Mouse (Mus musculus) stomach, embryonic 14.5 days (tissue): ENCODE results near the gene Upk3a. TPM values are rescaled to one million over a fixed set of nuclear protein-coding genes. Genes with fewer than 3 reads are reported as not detected.

Experiments used
- ATAC-seq: fragments of 200-750 bp; cut with Nextera tagmentation; 2 replicates; pipeline ENCODE4 v1.8.0; 2017; ENCODE audit warnings: low read depth, moderate TSS enrichment; ENCODE audit not compliant: insufficient number of reproducible peaks, insufficient read depth, low FRiP score
- H3K27ac ChIP-seq: fragments of 300-500 bp; sonication (generic); 2 replicates; pipeline ENCODE4 v1.5.1; 2014; ENCODE audit warnings: mild to moderate bottlenecking, low read length, moderate library complexity, mixed read lengths
- H3K27me3 ChIP-seq: fragments of 300-500 bp; sonication (generic); 2 replicates; pipeline ENCODE4 v1.6.1; 2014; ENCODE audit warnings: low read length, control low read depth, mixed read lengths; ENCODE audit not compliant: control insufficient read depth, insufficient read depth
- H3K36me3 ChIP-seq: fragments of 300-500 bp; sonication (generic); 2 replicates; pipeline ENCODE4 v1.6.1; 2014; ENCODE audit warnings: mild to moderate bottlenecking, control low read depth, low read length, moderate library complexity, mixed read lengths; ENCODE audit not compliant: control insufficient read depth, insufficient read depth
- H3K4me1 ChIP-seq: fragments of 300-500 bp; sonication (generic); 2 replicates; pipeline ENCODE4 v1.6.1; 2014; ENCODE audit warnings: low read length, control low read depth, mixed read lengths; ENCODE audit not compliant: control insufficient read depth, insufficient read depth
- H3K4me2 ChIP-seq: fragments of 300-500 bp; sonication (generic); replicated peaks from 2 replicates; pipeline ENCODE4 v1.6.1; 2014; ENCODE audit warnings: low read depth, low read length, control low read depth
- H3K4me3 ChIP-seq: fragments of 300-500 bp; sonication (generic); 2 replicates; pipeline ENCODE4 v1.5.1; 2014; ENCODE audit warnings: low read depth, low read length, control low read depth
- H3K9ac ChIP-seq: fragments of 300-500 bp; sonication (generic); replicated peaks from 2 replicates; pipeline ENCODE4 v1.6.1; 2014; ENCODE audit warnings: low read depth, mild to moderate bottlenecking, control low read depth, low read length, moderate library complexity, mixed read lengths
- H3K9me3 ChIP-seq: fragments of 300-500 bp; sonication (generic); 2 replicates; pipeline ENCODE4 v1.6.1; 2016; ENCODE audit warnings: low read depth, low read length, control low read depth; ENCODE audit not compliant: control insufficient read depth
- WGBS: fragments of 180-500 bp; shearing (Covaris S2); extraction: QIAGEN DNeasy Blood & Tissue Kit; methylation state at CpG from one replicate; pipeline ENCODE4 v1.1.7; 2014; 5-methylcytosine and 5-hydroxymethylcytosine counted together
- polyA plus RNA-seq: library from polyadenylated mRNA; unstranded; fragments of >200 nt; fragmentation: Nextera tagmentation; extraction: Ambion mirVana; gene quantifications from 2 replicates; pipeline ENCODE4 v1.2.1, GENCODE M21; 2014

The Upk3a gene
- polyA plus RNA-seq, 1 experiment from 2014 or later = 11.5 TPM

DNA sequence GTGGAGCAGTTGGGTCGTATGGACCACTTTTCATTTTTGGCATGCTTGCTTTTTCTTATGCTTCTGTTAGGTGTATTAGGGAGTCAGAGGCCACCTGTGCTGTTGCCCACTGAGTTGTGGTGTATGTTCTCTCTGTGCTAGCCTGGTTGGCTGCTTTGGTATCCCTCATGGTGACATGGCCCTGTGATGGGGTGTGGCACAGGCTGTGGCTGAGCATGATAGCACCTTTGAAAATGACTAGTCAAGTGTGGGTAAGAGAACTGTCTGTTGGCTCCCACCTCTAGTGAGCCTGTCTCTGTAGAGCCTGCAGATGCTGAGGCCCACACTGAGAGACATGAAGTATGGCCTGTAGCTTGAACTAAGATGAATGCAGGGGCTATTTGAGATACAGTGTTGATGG, 32.8 kb downstream of the Upk3a start:
- no peak for ATAC-seq
- no peaks in the 10 kb centered on the region for H3K27me3 ChIP-seq
- H3K36me3 ChIP-seq = peaks cover 56% of the 10 kb centered on the region
- H3K9me3 ChIP-seq = no peaks in the 10 kb centered on the region
- no peak overlapping the region for H3K9ac ChIP-seq
- no peaks in the 10 kb centered on the region for H3K4me1 ChIP-seq
- H3K4me3 ChIP-seq = no peak overlapping the region
- no peak overlapping the region for H3K27ac ChIP-seq
- 88% methylated on average over 1 of the region's 1 CpGs for WGBS
- no peak overlapping the region for H3K4me2 ChIP-seq

DNA sequence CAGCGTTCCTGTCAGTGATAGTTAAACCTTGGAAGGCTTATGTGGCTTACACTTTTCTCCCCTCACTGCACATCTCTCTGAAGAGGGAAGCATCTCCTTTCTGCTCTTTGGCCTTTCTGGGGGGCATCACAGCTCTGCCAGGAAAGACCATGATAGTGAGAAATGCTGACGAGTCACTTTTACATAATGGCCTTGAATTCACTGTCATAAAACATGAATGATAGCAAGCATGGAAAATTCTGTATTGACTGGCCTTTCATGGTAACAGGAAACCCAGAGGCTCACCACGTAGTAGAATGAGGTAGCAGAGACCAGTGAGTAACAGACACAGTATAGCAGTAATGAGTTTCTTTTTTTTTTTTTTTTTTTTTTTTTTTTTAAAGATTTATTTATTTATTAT, 37.2 kb downstream of the Upk3a start:
- no peak for ATAC-seq
- Histone ChIP-seq H3K4me3 (no peak overlapping the region), H3K4me1 (no peaks in the 10 kb centered on the region), H3K4me2 (no peak overlapping the region), H3K9me3 (no peaks in the 10 kb centered on the region), H3K27ac (no peak overlapping the region), H3K9ac (no peak overlapping the region), H3K36me3 (peaks cover 38% of the 10 kb centered on the region), H3K27me3 (no peaks in the 10 kb centered on the region)
- WGBS = 92% methylated on average over 3 of the region's 3 CpGs

DNA sequence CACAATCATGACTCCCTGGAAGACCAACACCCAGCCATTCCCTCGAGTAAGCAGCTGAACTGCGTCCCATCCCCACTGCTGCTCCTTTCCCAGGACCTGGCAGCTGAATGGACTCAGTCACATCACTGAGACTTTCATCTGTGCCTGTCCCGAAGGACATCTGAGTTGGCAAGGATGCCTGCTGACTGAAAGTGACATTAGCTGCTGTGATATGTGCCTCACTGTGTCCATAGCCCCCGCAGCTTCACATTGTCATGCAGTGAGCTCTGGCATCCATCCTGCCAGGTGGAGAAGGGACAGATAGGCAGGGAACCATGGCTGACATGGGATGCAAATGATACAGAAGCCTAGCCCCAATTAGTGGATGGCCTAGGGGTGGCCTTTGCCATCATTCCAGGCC, 38.2 kb downstream of the Upk3a start:
- Histone ChIP-seq H3K4me1 (no peaks in the 10 kb centered on the region), H3K27me3 (no peaks in the 10 kb centered on the region), H3K36me3 (peaks cover 36% of the 10 kb centered on the region), H3K4me2 (no peak overlapping the region), H3K4me3 (no peak overlapping the region), H3K9ac (no peak overlapping the region), H3K9me3 (no peaks in the 10 kb centered on the region), H3K27ac (no peak overlapping the region)
- 83% methylated on average over 4 of the region's 4 CpGs for WGBS
- no peak for ATAC-seq

DNA sequence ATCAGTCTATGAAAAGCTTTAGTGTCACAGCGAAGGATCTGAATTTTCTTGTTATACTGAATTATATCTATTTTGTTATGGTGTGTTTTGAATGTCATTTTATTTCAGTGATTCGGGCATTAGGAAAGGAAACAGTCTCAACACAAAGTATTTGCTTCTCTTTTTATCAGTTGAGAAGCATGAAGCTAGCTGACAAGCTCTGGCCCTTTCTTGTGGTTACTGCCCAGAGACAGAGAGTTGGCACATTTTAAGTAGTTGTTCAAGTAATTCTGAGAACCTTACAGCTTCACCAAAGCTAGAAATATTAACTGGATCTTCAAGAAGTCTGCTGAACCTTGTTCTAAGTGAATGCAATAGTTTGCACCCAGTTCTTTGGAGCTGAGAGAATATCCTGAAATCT, 46.5 kb downstream of the Upk3a start:
- peaks cover 10% of the 10 kb centered on the region; the same call in 1 of the 2 replicates for H3K36me3 ChIP-seq
- no peak overlapping the region for H3K4me2 ChIP-seq
- H3K27me3 ChIP-seq = no peaks in the 10 kb centered on the region
- WGBS = 90% methylated on average over 2 of the region's 2 CpGs
- ATAC-seq = no peak
- no peak overlapping the region for H3K27ac ChIP-seq
- H3K4me3 ChIP-seq = no peak overlapping the region
- no peaks in the 10 kb centered on the region for H3K9me3 ChIP-seq
- no peaks in the 10 kb centered on the region for H3K4me1 ChIP-seq
- H3K9ac ChIP-seq = no peak overlapping the region

DNA sequence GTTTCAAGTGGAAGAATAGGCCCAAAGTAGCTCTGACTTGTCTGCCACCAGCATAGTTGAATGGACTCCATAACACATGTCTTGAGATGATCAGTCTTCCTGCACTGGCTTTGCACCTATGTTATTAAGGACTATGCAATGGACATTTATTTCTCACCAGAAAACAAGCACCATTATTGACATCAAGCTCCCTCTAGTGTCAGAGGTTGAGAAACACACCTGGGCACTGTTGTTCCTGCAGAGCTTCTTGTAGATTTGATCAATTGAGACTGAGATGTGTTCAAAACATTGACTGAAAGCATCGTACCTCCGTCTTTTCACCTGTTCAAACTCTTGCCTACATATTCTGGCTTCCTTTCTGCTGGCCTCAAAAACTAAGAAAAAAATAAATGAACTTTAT, 53.6 kb downstream of the Upk3a start:
- 25% methylated on average over 2 of the region's 2 CpGs for WGBS
- no peaks in the 10 kb centered on the region for H3K4me1 ChIP-seq
- ATAC-seq = no peak
- no peak overlapping the region for H3K27ac ChIP-seq
- H3K9ac ChIP-seq = no peak overlapping the region
- no peak overlapping the region for H3K4me2 ChIP-seq
- H3K27me3 ChIP-seq = no peaks in the 10 kb centered on the region
- no peaks in the 10 kb centered on the region for H3K36me3 ChIP-seq
- no peak overlapping the region for H3K4me3 ChIP-seq
- no peaks in the 10 kb centered on the region for H3K9me3 ChIP-seq

Other genes with a start within 250 kb of the Upk3a start
- gene Phf21b, start 161.1 kb upstream of the Upk3a start, polyA plus RNA-seq = 1.8 and 2.8 TPM in 2 replicates
- 0.31 and 0.90 TPM in 2 replicates for gene Gm29666, start 97.1 kb upstream of the Upk3a start, polyA plus RNA-seq
- gene Nup50, start 93.7 kb upstream of the Upk3a start, polyA plus RNA-seq = 40.5 and 44.2 TPM in 2 replicates
- gene 5031439G07Rik, start 28.6 kb upstream of the Upk3a start, polyA plus RNA-seq = 8.8 and 9.4 TPM in 2 replicates
- gene Fam118a, start 11.8 kb downstream of the Upk3a start, polyA plus RNA-seq = 30.7 and 31.8 TPM in 2 replicates
- 0.19 and 0.25 TPM in 2 replicates for gene Smc1b, start 114.8 kb downstream of the Upk3a start, polyA plus RNA-seq
- 0.42 and 0.49 TPM in 2 replicates for gene Ribc2, start 114.9 kb downstream of the Upk3a start, polyA plus RNA-seq
- gene Fbln1, start 188.8 kb downstream of the Upk3a start, polyA plus RNA-seq = 286 and 310 TPM in 2 replicates